Mouse (Mus musculus) adrenal gland (tissue): Measurements from ENCODE around the gene Cdk9.

ENCODE experiments used
- intact Hi-C: fragments of 180-260 bp; cut with DNase I; formaldehyde crosslinking; loops from one replicate; pipeline ENCODE4 v1.15.1; 2025
- microRNA-seq, 2 experiments: library from miRNA; unstranded; fragments of <30 nt; microRNA quantifications; one replicate each; pipeline ENCODE4; 2019

The Cdk9 gene

GRCm38 (mm10) chr2:32681754-32682153 lies 31.1 kb downstream of the Cdk9 start:
- intact Hi-C loops, result no loop called here

GRCm38 (mm10) chr2:32680961-32681650 lies 31.8 kb downstream of the Cdk9 start:
- intact Hi-C loops, result no loop called here

- intact Hi-C loops, result no loop called here
Measured at GRCm38 (mm10) chr2:32680051-32680451, 32.8 kb downstream of the Cdk9 start.

DNA sequence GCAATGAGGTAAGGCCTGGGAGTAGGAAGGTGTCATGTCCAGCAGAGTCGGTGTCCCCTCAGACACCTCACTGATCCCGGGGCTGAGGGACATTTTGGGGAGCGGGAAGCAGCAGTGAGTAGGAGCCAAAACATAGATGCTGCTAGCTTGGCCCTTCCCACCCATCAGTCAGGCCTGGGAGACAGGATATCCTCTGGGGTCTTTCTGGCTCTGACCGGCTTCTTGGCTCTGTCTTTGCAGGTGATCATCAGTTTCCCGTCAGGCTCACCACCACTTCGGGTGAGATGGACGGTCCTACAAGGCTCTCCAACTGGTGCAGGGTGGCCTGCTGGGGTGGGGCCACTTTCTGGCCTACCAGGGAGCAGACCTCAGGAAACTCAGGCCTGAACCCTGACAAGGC lies 35.2 kb downstream of the Cdk9 start:
- intact Hi-C loops, result no loop called here

DNA sequence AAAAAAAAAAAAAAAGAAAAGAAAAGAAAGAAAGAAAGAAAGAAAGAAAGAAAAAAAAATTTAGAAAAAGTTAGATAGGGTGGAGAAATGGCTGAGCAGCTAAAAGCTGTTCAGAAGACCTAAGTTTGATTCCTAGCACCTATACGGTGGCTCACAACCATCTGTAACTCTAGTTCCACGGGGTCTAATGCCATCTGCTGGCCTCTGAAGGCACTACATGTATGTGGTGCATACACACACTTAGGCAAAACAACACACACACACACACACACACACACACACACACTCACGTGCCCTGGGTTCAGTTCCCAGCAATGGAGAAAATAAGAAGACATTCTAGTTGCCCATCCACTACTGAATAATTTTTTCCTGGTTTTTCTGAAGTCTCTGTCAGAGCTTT lies 36.1 kb downstream of the Cdk9 start:
- intact Hi-C loops, result no loop called here

GRCm38 (mm10) chr2:32673176-32673917 lies 39.5 kb downstream of the Cdk9 start:
- intact Hi-C loops, result no loop called here

DNA sequence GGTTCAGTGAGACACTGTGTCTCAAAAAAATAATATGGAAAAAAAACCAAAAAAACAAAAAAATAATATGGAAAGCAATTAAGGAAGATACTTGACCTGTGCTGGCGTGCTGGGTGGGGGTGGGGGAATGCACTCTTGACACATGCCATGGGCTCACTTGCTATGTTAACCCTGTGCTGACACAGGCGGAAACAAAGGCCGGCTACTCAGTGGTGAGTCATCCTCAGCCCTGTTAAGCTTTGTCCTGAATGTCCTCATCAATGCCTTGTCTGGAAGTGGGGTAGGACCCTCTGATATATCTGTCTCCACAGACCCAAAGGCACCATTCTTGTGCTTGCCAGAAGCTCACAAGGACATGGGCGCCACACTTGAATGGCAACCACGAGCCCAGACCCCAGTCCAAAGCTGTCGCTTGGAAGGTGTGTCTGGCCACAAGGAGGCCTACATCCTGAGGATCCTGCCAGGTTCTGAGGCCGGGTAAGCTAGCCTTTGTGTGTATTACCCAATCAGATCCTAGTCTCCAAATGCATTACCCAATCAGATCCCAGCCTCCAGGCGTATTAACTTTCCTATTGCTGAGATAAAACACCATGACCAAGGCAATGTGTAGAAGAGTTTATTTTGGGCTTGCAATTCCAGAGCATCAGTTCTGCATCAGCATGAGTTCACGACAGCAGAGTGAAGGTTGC lies 40.8 kb downstream of the Cdk9 start:
- intact Hi-C loops, result no loop called here

- intact Hi-C loops, result no loop called here
Measured at GRCm38 (mm10) chr2:32671147-32671546, 41.7 kb downstream of the Cdk9 start.

DNA sequence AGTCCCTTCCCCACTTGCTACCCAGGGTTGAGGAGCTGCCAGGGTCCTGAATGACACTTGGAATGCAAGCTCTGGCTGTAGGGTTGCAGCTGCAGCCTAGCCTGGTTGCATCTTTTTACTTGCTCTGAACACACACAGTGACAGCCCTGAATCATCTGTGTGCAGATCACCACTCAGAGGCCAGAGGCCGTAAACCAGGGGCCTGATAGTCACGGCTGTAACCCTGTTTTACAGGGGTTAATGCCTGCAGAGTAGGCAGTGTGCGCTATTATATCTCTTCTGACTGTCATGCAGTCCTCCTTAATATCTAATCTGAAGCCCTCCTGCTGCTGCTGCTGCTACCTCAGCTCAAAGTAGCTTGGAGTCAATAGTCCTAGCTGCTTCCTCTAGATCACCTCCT lies 43.0 kb downstream of the Cdk9 start:
- intact Hi-C loops, result no loop called here

GRCm38 (mm10) chr2:32668176-32668575 lies 44.7 kb downstream of the Cdk9 start:
- intact Hi-C loops, result no loop called here

- intact Hi-C loops, result no loop called here
Measured at GRCm38 (mm10) chr2:32667775-32668174, 45.1 kb downstream of the Cdk9 start.

DNA sequence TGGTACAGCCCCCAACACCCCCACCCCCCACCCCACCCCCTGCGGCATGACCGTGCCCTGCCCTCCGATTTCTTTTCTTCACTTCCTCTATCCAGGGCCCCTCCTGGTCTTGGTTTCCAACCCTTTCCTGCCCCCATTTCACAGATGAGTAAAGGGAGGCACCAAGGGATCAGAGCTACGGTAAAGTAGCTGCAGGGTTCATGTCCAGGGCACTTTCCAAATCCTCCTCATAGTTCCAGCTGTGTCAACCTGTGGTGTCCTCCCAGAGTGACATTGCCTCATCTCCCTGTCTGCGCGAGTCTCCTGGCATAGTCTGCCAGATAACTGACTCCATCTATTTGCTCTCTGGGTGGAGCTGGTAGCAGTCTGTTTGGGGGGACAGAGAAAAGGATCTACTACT lies 47.0 kb downstream of the Cdk9 start:
- intact Hi-C loops, result no loop called here

GRCm38 (mm10) chr2:32665345-32665744 lies 47.5 kb downstream of the Cdk9 start:
- intact Hi-C loops, result no loop called here

DNA sequence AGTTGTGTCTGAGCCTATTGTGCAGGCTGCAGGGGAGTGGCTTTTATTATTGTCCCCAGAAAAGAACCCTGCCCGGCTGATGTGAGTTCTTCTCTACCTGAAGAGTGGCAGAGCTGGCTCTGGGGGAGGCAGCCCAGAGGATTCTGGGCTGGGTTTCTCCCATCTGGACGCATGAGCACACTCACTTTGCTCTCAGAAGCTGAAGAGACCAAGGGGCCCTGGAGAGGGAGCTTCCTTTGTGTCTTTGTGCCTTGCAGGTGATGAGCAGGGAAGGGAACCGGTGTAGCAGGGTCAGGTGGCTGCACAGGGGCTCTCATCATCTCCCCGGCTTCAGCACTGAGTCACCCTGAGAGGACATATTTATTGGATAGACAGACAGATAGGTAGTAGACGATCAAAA lies 50.6 kb downstream of the Cdk9 start:
- intact Hi-C loops, result no loop called here

- intact Hi-C loops, result no loop called here
Measured at GRCm38 (mm10) chr2:32661509-32662107, 51.3 kb downstream of the Cdk9 start.

DNA sequence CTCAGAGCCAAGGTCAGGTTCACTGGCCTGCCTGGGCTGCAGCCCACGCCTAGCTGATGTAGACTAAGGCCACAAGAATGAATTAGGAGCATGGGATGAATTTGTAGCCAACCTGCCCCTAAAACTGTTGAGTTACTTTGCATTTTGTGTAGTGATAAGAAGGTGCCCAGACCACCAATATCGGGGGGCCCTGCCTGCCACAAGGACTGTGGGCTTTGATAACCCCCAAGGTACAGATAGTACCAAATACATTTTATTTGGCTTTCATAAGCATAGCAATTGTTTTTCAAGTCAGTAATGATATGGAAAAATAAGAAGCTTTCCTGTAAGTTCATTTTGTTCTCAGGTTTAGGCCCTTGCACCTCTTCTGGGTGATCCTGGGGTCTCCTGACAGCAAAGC lies 54.0 kb downstream of the Cdk9 start:
- intact Hi-C loops, result no loop called here

GRCm38 (mm10) chr2:32655826-32656225 lies 57.0 kb downstream of the Cdk9 start:
- intact Hi-C loops, result no loop called here

Small RNAs within 50 kb of the gene (microRNA-seq; reads per million reads assigned to microRNA genes)
- gene Gm47291 (0 reads per million in 2 experiments), gene Mir2861 (0.11 to 0.37 reads per million in 2 experiments), gene Mir3960 (0 reads per million in 2 experiments), gene Mir8093 (0 to 0.25 reads per million in 2 experiments)
